Mouse (Mus musculus) thymus, postnatal 36 days (tissue): ENCODE measurements around the gene Ppp1r10.

ENCODE experiments used
- DNase-seq, 2 experiments: peaks; one replicate each; pipeline ENCODE4 v3.0.0; 2022; ENCODE audit warnings: mixed read lengths in 2 of 2

Ppp1r10 gene

GRCm38 (mm10) chr17:35916297-35917142, at the start of gene Ppp1r10, which contains the start of gene Mrps18b:
TSS of gene Ppp1r10 (plus strand) at chr17:35916434.
TSS of gene Mrps18b (minus strand) at chr17:35916389.
- DNase-seq, result peak; percentile 98 to 99

DNA sequence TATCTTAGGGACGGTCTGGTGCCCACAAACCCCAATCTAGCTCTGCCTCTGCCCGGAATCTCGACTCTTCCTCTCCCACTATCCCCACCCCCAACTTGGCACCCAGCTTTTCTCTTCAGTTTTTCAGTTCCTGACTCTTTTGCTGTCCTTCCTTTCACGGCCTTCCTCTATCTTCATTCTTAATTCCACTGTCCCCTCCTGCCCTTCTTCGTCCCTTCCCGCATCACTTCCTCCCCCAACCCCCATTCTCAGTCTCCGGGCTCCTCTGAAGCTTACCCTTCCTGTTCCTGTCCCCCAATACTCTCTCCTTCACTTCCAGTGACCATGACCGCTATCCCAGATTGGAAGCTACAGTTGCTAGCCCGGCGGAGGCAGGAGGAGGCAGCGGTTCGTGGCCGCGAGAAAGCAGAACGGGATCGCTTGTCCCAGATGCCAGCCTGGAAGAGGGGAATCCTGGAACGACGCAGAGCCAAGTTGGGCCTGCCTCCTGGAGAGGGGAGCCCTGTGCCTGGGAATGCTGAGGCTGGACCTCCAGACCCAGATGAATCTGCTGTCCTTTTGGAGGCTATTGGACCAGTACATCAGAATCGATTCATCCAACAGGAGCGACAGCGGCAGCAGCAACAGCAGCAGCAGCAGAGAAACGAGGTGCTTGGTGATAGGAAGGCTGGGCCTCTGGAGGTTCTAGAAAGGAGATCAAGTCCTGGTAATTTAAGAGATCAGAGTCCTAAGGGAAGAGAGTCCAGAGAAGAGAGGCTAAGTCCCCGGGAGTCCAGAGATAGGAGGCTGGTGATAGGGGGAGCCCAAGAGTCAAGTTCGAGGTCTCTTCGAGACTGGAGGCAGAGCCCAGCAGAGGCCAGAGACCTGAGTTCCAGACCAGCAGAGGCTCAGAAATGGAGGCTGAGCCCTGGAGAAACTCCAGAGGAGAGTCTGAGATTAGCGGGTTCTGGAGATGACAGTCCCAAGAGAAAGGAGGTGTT, 49.0 kb upstream of the Ppp1r10 start:
- peak; percentile 63 to 64 for DNase-seq

GRCm38 (mm10) chr17:35868165-35868820, 47.9 kb upstream of the Ppp1r10 start:
- peak; percentile 66 to 78 for DNase-seq

DNA sequence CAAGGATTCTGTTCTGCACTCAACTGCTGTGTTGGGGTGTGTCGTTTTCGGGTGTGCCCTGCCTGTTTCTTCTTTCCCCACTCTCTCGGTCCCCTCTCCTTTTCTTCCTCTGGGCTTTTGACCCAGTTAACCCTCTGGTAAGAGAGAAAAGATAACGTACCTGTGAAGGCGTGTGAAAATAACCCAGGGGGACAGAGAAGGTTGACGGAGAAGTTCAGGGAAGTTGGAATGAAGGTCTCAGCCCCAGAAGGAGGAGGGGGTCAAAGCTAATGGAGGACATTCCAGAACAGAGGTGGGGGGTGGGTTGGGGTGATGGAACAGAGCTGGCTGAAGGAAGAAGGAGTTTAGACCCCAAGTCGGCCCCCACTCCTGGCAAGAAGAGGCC, 47.3 kb upstream of the Ppp1r10 start:
- DNase-seq, result no peak

GRCm38 (mm10) chr17:35869346-35870067, 46.7 kb upstream of the Ppp1r10 start:
- peak; percentile 60 to 63 for DNase-seq

DNA sequence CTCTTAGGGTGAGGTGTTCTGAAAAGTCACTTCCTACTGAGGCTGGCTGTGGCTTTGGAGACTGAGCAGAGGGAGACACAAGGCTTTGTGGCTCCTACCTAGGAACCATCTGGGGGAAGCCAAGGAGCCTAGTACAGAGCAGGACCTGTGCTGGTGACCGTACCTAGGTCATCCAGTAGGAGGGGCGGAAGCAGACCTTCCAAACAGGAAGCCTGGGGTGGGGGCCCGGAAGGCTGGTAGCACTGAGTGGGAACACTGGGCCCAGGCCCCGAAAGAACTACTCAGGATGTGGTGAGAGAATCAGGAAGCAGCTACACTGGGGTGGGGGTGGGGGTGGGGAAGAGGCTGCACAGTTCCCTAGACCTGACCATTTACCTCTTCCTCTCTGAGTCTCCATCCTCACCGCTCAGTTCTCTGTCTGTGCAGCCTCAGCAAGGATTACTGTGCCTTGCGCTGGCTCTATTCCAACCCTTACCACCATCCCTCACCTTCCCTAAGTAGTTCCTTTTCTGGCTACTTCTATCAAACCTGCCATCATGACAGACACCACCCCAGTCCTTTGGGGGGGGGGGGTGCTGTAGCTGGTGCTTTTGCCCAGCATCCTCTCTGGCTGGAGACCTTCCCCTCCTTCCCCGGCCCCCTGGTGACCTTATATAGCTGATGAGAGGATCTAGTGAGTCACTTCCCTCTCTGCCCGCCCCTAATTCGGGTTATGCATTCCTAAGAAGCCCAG, 45.9 kb upstream of the Ppp1r10 start:
- peak; percentile 86 to 92 for DNase-seq

GRCm38 (mm10) chr17:35870884-35871696, 45.1 kb upstream of the Ppp1r10 start:
- peak; percentile 52 to 54 for DNase-seq

GRCm38 (mm10) chr17:35873774-35874519, 42.3 kb upstream of the Ppp1r10 start:
- peak; percentile 86 to 87 for DNase-seq

DNA sequence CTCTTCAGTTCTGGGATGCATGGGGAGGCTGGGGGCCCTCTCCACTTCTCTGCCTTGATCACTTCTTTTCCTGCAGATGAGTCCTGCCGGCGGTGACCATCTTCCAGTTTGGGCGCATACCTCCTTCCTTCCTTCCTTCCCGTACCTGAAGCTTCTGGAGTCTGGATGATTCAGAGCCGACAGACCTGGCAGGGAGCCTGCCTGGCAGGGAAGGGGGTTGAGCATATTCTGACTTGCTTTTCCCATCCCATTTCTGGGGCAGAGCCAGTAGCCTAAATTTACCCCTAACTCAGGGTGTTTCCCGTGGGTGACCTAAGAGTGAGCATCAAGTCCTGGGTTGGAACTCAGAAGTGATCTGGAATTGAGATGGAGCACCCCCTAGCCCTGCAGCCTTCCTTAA, 41.5 kb upstream of the Ppp1r10 start:
- DNase-seq, result no peak

GRCm38 (mm10) chr17:35879245-35880057, 36.8 kb upstream of the Ppp1r10 start, which contains the start of gene Dhx16:
TSS of gene Dhx16 (plus strand) at chr17:35879819.
- peak; percentile 94 to 96 for DNase-seq

DNA sequence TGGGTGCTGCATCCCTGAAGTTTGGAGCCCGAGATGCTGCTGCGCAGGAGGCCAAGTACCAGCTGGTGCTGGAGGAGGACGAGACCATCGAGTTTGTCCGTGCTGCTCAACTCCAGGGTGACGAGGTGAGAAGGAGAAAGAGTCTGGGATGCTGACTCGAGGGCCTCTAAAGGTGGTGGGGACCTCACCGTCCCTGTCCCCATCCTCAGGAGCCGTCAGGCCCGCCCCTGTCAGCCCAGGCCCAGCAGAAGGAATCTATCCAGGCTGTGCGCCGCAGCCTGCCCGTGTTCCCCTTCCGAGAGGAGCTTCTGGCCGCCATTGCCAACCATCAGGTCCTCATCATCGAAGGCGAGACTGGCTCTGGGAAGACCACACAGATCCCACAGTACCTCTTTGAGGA, 33.3 kb upstream of the Ppp1r10 start:
- no peak for DNase-seq

DNA sequence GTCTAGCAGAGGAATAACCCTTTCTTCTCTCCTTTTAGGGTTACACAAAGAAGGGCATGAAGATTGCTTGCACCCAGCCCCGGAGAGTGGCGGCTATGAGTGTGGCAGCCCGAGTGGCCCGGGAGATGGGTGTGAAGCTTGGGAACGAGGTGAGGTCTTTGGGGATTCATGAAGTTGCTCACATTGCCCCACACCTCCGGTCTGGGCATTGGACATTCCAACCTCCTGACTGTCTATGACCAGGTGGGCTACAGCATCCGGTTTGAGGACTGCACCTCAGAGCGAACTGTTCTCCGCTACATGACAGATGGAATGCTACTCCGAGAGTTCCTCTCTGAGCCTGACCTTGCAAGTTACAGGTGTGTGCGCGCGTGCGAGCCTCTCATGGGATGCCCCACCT, 32.5 kb upstream of the Ppp1r10 start:
- DNase-seq, result no peak

DNA sequence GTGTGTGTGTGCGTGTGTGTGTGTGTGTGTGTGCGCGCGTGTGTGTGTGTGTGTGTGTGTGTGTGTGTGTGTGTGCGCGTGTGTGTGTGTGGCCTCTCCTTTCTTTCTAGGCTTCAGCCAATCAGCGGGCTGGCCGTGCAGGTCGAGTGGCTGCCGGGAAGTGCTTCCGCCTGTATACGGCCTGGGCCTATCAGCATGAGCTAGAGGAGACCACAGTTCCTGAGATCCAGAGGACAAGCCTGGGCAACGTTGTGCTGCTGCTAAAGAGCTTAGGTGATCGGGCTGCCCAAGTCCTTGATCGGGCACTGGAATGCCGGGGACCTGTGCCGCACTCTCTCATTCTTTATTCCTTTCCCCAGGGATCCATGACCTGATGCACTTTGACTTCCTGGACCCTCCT, 28.5 kb upstream of the Ppp1r10 start:
- no peak for DNase-seq

DNA sequence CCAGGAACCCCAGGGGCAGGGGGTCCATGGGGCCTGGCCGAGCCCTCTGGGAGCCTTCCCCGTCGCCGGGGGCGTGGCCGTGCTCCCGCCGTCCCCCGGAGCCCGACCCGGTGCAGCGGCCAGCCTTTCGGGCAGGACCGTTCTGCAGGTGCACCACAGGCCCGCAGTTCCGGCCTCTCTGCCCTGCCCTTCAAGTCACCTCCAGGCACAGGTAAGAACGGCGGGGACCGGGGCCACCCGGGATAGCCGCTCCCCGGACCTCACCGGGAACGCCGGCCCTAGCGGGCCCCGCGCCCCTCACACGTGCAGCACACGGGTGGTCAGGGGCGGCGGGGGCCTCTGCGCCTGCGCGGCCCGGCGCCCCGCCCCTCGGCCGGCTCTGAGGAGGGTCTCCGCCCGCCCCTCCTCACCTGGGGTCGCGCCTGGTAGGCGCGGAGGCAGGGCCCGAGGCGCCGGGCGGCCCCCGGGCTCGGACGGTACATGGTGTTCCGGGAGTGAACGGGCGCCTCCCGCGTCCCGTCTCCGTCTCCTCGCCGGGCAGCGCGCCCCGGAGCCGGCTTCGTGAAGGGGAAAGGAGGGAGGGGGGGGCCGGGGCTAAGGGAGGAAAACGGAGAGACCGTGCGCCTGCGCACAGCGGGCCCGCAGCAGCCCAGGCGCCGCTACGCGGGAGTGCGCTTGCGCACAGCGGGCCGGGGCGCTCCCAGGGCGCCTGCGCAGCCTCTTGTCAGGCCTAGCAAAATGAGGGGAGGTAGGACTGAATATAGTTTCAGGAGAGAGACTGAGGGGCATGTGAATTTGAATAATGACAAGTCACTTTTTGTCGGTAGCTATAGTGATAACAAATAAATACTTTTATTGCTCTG, 19.2 kb upstream of the Ppp1r10 start, which contains the start of gene 2310061I04Rik:
Gene 2310061I04Rik (minus strand): TSS at position 651 of the 863 bp plus-strand sequence.
- DNase-seq, result peak; percentile 92 to 95

DNA sequence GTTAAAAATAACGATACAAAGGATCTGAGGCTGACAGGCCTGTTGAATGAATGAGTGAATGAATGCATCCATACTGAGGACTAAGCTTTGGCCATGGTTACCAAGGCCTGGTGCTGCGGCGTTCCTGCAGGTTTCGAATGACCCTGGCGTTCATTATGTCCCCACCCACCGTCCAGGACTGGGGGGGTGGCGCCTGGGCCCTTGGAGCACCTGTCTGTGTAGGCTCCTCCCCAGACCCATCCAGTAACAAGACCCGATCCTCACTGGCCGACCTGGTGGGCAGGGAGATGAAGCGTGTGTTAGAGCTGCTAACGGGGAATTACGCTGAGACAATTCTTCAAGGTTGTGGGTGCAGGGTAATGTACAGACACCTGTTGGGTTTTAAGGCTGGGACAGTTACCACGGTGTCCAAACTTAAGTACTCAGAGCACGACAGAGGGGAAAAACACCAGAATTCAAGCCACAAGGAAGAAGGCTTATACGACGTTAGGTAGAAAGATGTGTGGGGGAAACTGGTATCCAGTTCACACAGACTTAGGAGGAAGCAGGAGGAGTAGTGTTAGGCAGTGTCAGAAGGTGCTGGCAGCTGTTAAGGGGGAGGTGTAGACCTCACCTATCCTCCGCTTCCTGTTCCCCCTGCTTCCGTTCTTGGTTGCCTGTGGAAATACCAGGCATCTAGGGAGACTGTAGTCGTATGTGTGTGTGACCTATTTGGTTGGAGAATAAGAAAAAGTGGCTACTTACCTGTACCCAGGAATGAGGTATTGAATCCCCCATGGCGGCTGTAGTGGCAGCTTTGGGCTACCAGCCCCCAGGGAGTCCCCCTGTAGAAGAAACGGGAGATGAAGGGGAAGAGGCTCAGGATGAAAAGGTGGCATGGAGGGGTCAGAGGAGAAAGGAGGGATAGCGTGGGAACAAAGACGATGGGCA, 18.3 kb upstream of the Ppp1r10 start:
- peak; percentile 23 to 45 for DNase-seq

DNA sequence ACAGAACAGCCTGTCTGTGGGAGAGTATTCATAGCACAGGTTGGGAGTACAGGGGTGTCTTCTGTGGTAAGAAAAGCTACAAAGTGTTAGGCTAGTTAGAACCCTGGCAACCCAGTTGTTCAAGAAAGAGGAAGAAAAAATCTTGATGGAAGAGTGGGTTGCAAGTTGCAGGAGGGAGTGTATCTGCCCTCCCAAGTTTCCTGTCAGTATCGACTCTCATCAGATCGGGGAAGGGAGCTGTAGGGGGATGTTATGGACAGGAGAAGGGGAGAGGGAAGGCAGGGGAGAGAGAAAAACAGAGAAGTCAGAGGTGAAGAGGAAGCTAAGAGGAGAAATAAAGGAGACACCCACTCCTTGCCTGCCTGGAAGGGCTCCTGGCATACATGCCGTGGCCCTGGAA, 15.6 kb upstream of the Ppp1r10 start:
- DNase-seq, result no peak
